Mouse (Mus musculus) frontal cortex, adult 2 months (tissue): ENCODE data around the gene Pnmal2. TPM values are rescaled to one million over a fixed set of nuclear protein-coding genes. Genes with fewer than 3 reads are reported as not detected.
"Not testable (repeated sequence)": the region's sequence is repeated elsewhere in the genome, so short reads cannot be mapped to it uniquely, and the experiment has no call there.

Source experiments
- DNase-seq, 2 experiments: peaks; one replicate each; pipeline ENCODE4 v3.0.0; 2022; ENCODE audit warnings: low spot score in 1 of 2; ENCODE audit errors: extremely low spot score in 1 of 2
- polyA plus RNA-seq: library from polyadenylated mRNA; depleted of rRNA; stranded (reverse); fragments of >200 nt; gene quantifications from 2 replicates; pipeline ENCODE4 v1.2.3, GENCODE M21; 2012

The Pnmal2 gene
- polyA plus RNA-seq, 1 experiment, result 134 TPM

DNA sequence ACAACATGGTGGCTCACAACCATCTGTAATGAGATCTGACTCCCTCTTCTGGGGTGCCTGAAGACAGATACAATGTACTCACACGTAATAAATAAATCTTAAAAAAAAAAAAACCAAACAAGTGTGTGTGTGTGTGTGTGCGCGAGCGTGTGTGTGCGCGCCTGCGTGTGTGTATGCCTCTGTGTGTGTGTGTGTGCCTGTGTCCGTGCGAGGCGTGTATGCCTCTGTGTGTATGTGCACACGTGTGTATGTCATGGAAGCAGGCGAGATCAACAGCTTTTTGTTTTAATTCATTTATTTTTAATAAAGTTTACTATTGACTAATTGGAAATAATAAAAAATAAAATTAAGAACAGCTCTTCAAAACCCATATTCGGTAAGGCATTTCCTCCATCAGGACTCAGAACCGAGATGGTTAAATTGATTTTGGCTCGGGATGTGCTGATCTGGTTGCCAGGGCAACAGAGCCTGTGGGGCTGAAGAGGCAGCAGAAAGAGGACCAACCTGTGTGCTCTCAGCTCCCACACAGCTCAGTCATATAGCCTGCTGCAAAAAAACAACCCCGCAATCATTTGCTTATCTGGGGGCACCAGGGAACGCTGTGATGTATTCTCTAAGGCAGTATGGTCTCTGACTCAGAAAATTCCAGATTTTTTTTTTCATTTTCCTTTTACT, 6.2 kb upstream of the Pnmal2 start:
- peak in 1 of 2 experiments; percentile 80 for DNase-seq

DNA sequence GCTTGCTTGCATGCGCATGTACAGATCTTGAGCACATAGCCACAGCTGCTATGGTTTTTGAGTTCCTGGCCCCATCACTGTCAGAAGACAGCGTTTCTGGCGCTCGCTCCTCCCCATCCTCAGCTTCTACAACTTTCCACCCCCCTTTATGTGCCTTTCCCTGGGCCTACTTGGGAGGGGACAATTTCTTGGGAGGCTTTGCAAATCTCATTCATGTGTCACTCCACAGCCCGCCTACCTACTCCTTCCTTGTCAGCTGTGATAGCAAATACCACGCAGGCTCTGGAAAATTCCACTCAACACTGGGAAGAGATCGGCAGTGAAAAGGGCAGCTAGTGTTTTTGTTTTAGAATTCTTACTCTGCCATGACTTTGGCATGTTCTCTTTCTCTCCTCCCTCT, 4.2 kb upstream of the Pnmal2 start:
- peak in 1 of 2 experiments; percentile 89 for DNase-seq

DNA sequence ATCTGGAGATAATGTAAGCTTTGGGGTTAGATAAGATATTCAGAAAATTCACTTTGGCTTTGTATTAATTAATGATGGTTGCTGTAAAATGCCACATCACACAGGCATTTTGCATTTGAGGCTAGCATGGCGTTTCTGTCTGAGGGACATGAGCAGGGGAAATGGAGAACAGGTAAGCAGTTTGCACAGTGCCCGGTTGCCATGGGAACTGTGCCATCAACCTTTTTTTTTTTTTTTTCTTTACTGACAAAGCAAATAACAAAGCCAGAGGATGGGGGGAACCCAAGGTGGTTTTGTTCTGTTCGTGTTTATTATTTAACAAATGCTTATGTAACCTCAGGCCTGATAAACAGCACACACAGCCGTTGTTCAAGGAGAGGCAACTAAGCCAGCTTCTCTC, 1.6 kb upstream of the Pnmal2 start:
- DNase-seq, result no peak

DNA sequence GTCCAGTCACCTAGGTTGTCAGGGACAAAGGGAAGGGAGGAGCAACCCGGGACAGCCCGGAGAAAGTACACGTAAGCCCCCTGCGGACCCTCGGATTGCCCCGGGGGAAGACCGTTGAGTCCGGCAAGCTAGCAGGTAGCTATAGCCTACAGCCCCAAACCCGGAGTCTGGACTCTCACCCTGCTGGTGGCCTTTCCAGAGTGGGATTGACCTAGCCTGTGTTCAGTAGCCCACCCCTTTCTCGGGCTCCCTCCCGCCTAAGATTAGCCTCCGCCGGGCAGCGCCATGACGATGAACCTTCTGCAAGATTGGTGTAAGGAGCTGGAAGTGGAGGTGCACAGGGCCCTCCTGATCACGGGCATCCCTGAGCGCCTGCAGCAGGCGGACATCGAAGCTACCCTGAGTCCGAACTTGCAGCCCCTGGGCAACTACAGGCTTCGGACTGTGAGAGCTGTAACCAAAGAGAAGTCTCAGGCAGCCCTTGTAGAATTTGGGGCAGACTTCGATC, 380 bp downstream of the Pnmal2 start:
- DNase-seq, result no peak

DNA sequence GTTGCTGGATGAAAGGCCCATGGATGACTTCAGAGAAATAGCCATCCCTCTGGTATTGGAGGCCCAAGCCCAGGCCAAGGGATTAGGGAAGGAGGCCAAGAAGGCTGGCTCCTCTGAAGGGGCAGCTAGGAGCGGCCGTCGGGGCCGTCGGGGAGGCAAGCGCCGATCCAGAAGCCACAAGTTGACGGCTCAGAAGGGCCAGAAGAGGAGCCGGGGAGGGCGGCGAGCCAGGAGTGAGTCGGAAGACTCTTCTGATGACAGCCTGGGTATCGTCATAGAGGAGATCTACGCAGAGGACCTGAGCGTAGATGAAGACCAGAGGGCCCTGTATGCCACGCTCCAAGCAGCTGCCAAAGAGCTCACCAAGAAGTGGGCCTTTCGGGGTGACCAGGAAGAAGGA, 937 bp downstream of the Pnmal2 start:
- no peak for DNase-seq

DNA sequence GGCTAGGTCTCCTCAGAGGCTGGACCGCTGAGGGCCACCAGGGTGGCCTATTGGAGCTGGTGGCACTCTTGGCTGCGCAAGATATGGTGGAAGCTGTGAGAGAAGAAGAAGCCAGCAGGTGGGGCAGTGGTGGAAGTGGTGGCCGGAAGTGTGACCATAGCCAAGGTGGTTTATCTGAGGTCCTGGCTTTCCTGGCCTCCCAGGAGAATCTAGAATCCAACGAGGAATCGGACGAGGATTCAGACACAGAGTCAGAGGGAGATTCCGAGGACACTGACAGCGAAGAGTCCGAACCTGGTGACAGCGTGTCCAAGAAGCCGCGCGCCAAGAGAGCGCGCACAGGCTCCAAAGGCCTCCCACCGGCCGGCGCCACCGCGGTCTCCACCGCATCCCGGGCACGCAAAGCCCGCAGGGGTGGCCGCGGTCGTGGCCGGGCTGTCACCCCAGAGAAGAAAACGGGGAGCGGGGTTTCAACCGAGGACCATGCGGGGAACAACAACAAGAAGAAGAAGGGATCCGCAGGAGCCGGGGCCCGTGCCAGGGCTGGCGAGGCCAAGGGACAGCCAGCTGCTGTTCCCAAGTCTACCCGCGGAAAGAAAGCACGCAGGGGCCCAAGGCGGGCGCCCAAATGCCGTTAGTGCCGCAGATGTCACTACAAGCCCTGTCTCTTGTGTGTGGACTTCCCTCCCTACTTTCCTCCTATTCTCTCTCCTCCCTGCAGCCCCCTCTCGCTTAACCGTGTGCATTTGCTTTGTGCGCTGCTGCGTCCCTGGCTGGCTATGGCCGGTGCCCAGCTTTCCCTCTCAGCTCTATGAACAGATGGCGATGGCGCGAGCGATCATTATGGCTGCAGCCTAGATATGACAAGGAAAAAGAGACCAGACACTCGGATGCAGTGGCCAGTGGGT, 2.2 kb downstream of the Pnmal2 start:
- no peak for DNase-seq

DNA sequence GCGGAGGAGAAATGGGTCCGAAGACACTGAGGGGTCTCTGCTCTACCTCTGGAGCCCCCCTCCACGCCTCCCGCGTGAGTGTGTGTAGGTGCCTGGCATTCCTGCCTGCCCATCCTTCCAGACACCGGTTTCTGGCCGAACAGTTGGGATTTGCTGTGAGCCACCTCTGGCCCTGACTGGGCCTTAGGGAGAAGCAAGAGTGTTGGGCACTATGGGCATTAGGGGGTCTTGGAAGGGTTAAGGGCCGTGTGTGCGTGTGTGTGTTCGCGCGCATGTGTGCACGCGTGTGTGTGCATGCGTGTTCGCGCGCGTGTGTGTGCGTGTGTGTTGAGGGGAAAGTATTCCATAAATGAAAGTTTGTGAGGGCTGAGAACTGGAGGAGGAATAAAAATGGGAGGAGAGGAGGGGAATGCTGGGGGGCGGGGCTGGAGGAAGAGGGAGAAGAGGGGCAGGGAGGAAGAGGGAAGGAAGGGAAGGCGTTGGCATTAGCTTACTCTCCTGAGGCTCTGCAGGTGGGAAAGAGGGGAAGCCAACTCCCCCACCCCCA, 2.9 kb downstream of the Pnmal2 start:
- peak in 1 of 2 experiments; percentile 69 for DNase-seq

DNA sequence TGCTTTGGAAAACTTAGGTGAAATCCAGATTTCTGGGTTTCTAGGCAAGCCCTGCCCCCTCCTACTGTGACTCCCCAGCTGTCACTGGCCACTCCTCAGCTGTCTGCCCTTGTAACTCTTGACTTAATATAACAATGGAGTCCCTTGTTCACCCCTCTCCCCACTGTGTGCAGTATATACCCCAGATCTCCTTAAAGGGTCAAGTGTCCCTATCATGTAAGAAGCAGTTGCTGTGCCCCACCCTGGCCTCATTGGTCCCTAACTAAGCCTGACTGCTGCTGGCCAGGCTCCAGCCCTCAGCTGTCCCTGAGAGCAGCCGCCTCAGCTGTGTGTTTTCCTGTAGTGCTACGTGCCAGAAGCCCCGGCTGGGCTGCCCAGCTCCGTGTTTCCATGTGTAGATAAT, 3.5 kb downstream of the Pnmal2 start:
- DNase-seq, result no peak

DNA sequence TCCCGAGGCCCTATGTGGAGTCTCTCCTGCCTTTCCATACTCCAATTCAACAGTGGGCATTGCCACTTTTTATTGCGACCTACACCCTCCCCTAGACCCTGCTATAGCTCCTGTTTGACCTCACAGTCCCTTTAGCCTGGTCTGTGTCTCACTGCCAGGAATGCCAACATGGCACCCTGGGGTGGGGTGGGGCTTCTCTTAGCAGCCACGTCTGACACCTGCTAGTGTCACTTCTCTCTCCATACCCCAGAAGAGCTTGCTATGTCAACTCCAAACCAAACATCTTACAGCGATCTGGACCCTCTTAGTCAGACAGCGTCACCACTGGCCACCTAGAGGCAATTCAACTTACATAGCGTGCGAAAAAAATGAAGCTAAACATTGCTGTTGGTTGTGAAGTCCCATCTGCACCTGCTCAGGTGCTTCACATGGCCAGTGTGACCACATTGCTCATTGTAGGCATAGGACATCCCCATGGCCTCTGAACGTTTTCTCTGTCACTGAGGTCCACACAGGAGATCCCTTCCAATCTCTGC, 4.5 kb downstream of the Pnmal2 start:
- DNase-seq, result no peak

DNA sequence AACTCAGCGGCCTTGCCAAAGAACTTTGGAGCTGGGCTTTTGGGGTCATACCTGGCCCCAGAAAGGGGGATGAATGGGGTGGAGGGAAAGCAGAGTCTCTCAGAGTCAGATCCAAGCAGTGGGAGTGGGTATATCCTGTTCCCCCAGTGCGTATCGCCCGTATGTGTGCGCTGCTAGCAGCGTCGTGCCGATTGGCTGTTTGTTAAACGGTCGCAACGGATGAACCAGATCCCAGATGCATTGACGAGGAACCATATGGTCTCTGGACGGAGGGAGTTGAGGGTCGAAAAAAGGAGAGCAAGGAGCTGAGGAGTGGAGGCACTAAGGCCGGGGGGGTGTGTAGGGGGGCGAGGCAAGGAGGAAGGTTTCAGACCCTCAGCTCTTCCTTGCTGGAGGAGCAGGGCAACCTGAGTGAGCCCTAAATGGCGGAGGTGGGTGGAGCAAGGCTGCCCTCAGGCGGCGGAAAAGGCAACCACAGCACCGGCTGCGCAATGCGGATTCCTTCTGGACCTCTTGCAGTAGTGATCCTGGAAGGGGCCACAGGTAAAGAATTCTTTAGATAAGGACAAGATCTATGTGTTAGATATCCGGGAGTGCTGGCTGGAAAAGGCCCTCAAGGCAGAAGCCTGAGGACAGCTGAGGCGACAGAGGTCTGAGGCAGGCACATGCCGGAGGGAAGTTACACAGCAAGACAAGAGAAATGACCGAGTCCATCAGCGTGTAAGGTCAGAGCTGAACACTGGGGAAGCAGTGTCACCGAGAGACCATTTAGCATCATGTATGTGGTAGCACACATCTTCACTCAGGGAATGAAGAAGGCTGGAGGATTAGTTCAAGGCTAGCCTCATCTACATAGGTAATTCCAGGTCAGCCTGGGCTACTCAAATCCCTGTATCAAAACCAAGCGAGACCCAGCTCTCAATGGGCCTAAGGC, 5.7 kb downstream of the Pnmal2 start:
- DNase-seq, result peak; percentile 80 to 93

DNA sequence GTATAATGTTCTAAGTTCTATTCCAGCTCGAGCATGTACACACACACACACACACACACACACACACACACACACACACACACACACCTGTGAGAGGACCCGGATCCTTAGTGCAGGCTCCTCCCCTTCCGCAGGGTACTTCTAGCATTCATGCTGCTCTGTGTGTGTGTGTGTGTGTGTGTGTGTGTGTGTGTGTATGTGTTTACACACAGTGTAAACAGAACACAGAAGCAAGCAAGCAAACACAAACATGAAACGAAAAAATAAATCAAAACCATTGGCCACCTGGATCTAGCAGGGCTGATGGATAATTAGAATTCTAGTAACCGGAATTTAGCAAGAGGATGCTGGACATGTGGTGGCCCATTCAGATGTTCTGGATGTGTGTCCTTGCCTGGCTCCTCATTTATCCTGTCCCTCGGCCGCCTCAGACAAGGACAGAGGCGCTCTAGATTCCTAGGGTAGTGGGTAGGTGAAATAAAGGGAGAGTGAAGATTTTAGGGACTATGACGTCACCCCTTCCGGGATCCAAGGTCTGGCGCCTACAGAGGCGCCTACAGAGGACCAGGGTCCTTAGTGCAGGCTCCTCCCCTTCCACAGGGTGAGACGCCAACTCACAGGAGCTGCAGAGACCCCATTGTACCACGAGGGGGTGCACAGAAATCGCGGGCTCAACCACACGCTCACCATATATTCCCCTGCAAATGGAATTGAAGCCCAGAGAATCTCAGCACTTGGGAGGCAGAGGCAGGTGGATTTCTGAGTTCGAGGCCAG, 6.6 kb downstream of the Pnmal2 start:
- peak in 1 of 2 experiments; percentile 92 for DNase-seq

DNA sequence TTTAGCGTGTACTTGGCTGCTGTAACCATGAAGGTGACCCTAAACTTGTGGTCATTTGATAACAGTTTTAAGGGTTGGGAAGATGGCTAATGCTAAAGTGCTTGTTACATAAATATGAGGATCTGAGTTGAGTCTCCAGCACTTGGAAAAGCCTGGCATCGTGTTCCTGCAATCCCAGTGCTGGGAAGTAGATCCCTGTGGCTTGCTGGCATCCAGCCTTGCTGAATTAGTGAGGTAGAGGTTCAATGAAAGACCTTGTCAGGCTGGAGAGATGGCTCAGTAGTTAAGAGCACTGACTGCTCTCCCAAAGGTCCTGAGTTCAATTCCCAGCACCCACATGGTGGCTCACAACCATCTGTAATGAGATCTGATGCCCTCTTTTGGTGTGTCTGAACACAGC, 9.3 kb downstream of the Pnmal2 start:
- DNase-seq, result not testable (repeated sequence)

DNA sequence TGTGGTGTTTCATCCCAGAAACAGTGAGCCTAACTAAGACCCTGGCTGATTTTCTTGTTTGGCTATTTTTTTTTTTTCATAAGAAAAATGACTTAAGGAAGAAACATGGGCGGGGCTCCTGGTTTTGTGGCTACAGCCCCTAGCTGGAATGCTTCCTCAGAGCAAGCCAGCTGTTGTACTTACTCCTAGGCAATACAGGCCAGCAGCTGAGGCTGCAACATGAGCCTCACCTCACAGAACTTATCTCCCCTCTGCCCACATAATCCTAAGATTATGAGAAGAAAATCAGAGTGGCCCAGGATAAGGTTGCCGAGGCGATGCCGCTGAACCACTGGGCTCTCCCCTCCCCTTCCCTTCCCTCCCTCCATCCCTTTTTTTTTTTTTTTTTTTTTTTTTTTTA, 11.2 kb downstream of the Pnmal2 start:
- DNase-seq, result no peak

DNA sequence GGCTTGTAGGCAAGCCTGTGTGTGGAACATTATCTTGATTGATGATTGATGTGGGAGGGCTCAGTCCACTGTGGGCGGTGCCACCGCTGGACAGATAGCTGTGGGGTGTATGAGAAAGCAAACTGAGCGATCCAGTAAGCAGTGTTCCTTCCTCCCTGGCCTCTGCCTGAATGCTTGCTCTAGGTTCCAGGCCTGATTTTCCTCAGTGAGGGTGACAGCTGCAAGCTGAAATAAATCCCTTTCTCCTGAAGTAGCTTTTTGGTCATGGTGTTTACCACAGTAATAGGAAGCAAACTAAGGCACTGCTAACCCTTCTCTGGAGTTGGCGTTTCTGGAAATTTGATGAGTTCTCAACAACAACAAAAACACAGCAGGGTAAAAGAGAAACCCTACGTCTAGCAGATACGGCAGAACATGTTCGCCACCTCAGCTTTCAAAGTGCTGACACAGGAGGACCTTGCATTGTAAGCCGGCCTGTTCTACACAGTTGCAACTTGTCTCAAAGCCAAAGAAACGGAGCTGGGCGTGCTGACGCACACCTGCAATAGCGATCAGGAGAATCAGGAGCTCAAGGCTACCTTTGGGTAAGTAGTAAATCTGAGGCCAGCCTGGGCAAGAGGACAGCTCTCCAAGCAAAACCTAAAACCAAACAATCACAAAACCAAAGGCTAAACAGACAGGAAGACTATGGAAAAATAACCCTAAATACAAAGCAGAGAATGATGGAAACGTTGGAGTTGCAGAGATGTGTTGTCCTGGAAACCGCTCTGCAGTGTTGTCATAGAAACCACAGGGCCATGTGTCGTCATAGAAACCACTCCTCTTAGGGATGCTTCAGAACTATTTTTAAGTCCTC, 12.2 kb downstream of the Pnmal2 start:
- peak; percentile 80 to 84 for DNase-seq

DNA sequence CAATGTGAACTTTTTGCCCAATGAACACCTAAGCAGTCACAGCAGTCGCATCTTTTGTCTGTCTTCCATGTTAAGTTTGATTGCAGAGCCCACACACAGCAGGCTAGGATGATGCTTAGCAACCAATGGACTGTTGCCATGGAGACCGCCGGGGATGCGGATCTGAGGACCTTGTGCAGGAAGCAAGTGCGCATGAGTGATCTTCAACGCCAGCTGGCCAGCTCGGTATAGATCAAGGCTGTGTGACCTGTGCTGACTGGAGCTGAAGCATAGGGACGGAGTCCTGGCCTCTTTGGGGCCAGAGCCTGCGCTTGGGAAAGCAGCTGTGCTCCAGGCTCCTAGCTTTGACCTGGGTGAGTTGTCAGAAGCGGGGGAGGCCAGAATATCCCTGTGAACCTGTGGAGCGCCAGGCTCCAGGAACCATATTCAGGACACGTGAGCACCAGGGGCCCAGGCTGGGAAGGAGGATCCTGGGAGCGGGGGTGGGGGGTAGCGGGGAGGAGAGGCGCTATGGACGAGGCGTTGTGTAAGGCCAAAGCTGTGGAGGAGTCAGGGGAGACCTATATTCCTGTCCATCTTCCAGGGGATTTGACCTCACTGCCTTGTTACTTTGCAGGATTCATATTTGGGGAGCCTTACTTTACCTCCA, 15.2 kb downstream of the Pnmal2 start, which contains the start of gene Pnmal1:
Pnmal1 (plus strand) TSS at position 141 of the 649 bp plus-strand sequence.
- peak; percentile 94 to 96 for DNase-seq

DNA sequence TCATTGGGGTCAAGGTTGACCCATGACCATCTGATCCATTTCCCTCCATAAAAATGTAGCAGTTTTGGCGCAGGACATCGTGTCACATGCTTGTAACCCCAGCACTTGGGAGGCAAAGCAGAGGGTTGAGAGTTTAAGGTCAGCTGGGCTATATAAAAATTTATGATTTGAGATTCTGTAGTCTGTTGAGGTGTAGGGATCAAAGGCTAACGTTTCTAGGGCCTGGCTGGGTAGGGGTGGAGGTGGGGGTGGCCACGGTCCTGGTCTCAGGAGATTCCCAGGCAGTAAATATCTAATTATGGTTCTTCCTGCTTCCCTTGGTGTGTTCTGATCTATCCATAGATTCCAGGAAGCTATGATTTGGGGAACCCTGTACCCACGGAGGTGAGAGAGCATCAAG, 17.2 kb downstream of the Pnmal2 start:
- DNase-seq, result no peak

DNA sequence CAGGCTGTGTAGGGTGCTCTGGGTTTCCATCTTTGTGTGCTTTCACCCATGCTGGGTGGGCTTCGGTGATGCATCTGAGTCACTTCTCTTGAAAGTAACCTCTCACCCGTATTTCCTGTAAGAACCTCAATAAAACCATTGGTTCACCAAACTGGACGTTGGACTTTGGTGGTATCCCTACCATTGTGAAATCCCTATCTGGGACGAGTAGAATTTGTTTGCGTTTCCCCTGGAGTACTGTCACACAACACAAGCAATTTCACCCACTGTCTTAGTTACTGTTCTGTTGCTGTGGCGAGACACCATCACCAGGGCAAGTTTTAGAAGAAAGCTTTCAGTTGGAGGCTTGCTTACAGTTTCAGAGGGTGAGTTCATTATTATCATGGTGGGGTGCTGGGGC, 23.9 kb downstream of the Pnmal2 start:
- DNase-seq, result no peak

DNA sequence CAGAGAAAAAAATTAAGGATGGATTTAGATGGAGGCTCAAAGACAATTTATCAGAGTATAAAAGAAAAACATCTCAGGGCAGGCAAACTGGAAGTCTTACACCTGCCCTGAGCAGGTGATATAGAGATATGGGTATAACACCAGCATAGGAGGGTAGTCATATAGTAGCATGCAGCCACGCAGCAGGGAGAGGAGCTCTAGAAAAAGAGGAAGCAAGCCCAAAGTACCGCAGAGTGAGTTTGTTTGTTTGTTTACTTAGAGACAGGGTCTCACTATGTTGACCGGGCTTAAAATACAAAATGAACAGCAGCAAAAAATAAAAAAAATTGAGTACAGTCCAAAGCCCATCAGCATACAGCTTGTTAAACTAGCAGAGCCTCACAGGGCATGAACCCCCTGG, 26.7 kb downstream of the Pnmal2 start:
- no peak for DNase-seq
